Mouse (Mus musculus) liver, adult 2 months (tissue): Measurements from ENCODE around the gene Sstr3.

ENCODE experiments used
- CTCF ChIP-seq: fragments of 200-500 bp; IDR thresholded peaks from 2 replicates; pipeline ENCODE4 v1.5.1; 2011; ENCODE audit warnings: low read depth, low read length, control low read depth
- POLR2A ChIP-seq: fragments of 200-500 bp; IDR thresholded peaks from 2 replicates; pipeline ENCODE4 v1.6.1; 2011; ENCODE audit warnings: low read length, control low read depth; ENCODE audit not compliant: insufficient read depth; ENCODE audit errors: extremely low read depth

- no peak for TF ChIP-seq CTCF
- TF ChIP-seq POLR2A: no peak
These were observed 26.3 kb downstream of the Sstr3 start for GRCm38 (mm10) chr15:78518221-78518620.
